Mouse (Mus musculus) v-Abl transformed pro-B cells (cell line): ENCODE results near the gene Mtss1l.
"Not testable (repeated sequence)": the region's sequence is repeated elsewhere in the genome, so short reads cannot be mapped to it uniquely, and the experiment has no call there.

Experiments
- in situ Hi-C, 2 experiments: fragments of 400-800 bp; cut with MboI; formaldehyde crosslinking; loops; one replicate each; pipeline ENCODE4 v1.15.1; 2025; ENCODE audit not compliant: unreplicated experiment in 2 of 2

The Mtss1l gene

DNA sequence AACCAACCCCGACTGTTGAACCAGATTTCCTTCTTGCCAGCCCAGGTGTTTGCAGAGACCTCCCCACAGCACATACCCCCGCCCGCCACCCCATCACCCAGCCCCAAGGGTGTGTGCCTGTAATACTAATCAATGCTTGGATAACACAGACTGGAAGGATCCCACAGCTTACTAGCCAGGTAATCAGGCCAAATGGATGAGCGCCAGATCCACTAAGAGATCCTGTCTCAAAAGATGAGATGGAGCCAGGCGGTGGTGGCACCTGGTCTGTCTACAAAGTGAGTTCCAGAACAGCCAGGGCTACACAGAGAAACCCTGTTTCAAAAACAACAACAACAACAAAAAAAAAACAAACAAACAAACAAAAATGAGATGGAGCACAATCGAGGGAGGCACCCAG is 46.0 kb downstream of the Mtss1l start:
- in situ Hi-C loops, result loop anchor here in 1 of 2 experiments (25.0 kb wide), 1 partner anchor 895 kb away; no protein-coding TSS in a partner anchor

DNA sequence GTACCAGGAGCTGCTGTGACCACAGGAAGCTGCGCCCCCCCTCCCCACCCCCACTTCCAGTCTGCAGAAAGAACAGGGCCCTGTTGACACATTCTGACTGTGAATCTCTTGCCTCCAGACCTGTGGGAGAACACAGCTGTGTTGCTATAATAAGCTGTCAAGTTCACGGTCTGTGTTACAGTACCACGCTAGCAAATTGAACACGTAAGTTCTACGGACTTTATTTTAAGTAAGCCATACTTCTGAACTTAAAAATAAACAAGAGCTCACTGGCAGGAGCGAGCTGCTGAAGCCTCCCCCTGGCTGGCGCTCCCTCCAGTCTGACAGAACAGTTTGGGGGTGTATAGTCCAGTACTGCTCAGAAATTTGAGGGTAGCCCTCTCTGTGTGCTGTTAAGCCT is 51.2 kb downstream of the Mtss1l start:
- in situ Hi-C loops, result loop anchor here in 1 of 2 experiments (25.0 kb wide), 1 partner anchor 890 kb away; no protein-coding TSS in a partner anchor

DNA sequence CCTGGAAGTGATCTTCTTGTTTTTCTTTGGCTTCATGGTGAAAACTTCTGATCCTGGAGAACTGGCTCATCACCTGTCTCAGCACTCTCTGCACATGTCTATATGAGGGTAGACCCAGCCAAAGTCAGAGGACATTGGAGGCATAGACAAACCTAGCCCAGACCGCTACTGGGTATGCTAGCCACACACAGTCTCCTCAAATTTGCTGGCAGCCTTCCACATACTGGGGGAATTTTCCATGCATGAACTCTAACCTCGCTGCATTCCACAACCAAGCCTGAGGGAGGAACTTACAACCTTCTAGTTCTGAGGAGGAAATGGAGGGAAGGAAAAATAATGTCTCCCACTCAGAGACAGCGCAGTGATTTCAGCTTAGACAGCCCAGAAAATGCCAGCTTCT is 52.8 kb downstream of the Mtss1l start:
- in situ Hi-C loops, result loop anchor here in 1 of 2 experiments (25.0 kb wide), 1 partner anchor 888 kb away; no protein-coding TSS in a partner anchor

DNA sequence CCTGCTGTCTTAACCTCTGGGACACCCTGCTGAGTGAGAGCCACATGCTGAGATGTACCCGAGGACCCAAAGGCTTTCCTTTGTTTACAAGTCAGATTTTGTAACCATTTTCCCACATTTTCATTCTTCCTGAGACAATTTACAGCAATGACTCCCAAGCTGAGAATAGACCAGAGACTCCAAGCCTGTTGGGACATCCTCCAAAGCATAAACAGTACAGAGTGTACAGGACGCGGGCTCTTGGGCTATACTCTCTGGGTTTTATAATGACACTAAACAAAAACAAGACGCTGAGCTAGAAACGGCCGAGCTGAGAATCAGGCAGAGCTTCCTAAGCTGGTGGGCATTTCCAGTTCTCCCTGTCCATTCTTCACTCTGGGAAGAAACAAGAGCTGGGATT is 53.4 kb downstream of the Mtss1l start:
- in situ Hi-C loops, result loop anchor here in 1 of 2 experiments (25.0 kb wide), 1 partner anchor 888 kb away; no protein-coding TSS in a partner anchor

DNA sequence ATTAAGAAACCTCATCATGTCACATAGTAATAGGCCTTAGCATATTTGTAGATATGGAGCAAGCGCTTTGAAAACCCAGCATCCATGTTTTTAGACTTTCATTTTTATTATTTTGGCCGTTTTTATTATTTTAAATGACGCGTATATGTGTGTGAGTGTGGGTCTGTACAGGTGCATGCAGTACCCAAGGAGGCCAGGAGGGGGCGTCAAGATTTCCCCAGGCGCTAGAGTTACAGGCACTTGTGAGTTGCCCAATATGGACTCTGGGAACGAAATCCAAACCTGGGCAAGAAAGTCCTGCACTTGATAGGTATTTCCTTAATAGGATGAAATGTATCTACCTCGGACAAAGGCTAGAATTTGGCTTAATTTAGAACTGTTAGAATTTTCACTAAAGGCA is 54.0 kb downstream of the Mtss1l start:
- in situ Hi-C loops, result no loop called here

DNA sequence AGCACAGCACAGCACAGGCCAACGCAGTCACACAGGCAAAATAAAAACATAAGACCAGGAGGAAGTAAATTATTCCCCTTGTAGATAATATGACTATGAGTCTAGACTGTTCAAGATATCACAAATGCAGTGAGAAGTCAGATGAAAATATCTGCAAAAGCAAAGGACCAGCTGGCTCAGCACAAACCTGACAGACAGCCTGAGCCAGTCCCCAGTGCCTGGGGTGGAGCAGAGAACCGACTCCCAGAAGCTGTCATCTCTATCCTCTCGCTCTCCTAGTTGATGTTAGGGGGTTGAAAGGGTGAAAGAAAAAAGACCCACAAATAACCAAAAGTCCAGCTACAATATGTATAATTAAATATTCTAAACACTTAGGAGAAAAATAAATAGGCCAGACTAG is 54.4 kb downstream of the Mtss1l start:
- in situ Hi-C loops, result no loop called here

DNA sequence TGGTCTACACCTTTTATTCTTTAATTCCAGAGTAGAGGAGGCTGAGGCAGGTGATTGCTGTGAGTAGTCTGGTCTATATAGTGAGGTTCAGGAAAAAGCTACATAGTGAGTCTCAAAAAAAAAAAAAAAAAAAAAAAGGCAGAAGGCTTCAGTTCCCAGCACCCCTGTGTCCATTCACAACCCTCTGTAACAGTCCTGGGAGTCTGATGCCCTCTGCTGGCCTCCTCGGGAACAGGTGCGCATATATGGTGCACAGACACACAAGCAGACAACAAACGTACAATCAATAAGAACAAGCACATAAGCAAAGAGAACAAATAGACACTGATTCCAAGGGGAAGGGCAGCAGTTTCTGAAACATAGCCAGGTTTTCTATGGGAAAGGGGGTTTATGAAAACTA is 55.1 kb downstream of the Mtss1l start:
- in situ Hi-C loops, result no loop called here

DNA sequence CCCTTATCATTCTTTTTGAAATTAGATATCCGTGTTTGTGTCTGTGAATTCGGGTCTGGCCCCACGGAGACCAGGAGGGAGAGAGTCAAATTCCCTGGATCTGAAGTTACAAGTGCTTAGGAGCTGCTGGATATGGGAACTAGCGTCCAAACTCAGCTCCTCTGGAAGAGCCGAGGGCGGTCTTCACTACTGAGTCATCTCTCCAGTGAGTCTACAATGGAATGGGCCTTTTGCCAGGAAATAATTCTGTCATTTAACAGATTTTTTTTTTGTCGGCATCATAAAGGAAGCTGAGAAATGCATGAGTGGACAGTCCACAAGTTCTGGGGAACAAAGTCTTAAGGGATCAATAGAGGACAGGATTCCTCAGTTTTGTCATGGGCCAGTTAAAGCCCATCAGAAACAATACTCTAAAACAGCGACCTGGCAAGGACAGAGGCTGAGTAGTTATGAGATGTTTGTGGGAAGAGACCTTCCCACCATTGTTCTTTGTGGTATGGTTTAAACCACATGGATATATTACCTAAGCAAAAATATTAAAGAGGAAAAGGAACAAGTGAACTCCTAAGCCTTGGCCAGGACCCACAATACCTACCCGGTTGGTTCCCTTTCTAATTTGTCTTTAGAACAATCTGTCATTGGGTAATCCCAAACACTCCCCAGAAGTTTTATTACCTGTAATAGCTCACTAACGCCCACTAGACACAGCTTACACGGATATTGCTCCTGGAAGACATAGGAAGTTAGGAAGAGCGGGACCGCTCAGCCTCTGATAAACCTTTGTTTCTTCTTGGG is 58.8 kb downstream of the Mtss1l start:
- in situ Hi-C loops, result no loop called here

DNA sequence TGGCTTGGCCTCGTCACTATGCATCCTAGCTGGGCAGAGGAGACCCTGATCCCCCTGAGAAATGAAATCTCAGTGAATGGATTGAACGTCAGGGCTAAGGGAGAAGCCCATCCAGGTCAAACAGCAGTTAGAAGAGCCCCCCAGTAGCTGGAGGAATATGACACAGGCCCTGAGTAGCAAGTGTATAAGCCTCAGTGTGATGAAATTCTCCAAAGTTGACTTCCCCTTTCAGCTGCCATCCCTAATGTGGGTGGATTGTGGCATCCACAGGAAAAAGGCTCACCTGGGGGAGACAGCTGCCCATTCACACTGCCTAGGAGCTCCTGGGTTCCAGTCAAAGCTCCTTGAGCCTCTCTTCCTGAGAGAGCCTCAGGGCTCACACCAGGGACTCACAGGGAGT is 64.1 kb downstream of the Mtss1l start:
- in situ Hi-C loops, result no loop called here

DNA sequence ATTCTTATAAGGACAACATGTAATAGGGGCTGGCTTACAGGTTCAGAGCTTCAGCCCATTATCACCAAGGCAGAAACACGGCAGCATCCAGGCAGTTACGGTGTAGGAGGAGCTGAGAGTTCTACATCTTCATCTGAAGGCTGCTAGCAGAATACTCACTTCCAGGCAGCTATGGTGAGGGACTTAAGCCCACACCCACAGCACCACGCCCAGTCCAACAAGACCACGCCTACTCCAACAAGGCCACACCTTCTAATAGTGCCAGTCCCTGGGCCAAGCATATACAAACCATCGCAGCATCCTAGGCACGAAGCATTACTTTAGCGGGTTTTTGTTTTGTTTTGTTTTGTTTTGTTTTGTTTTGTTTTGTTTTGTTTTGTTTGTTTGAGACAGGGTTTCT is 65.2 kb downstream of the Mtss1l start:
- in situ Hi-C loops, result not testable (repeated sequence)

DNA sequence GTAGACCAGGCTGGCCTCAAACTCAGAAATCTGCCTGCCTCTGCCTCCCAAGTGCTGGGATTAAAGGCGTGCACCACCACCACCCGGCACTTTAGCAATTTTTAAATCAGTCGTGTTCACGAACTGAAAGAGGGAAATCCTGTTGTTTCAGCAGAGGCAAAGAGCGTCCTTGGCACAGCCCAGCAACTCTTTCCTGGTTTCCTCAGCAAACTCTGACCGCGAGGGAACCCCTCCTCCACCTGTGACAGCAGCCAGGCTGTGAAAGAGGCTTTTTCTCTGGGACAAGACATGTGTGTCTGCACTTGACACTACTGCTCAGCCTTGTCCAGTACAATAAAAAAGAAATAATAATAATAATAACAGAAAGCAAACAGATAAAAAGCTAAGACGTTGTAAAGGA is 65.7 kb downstream of the Mtss1l start:
- in situ Hi-C loops, result no loop called here

DNA sequence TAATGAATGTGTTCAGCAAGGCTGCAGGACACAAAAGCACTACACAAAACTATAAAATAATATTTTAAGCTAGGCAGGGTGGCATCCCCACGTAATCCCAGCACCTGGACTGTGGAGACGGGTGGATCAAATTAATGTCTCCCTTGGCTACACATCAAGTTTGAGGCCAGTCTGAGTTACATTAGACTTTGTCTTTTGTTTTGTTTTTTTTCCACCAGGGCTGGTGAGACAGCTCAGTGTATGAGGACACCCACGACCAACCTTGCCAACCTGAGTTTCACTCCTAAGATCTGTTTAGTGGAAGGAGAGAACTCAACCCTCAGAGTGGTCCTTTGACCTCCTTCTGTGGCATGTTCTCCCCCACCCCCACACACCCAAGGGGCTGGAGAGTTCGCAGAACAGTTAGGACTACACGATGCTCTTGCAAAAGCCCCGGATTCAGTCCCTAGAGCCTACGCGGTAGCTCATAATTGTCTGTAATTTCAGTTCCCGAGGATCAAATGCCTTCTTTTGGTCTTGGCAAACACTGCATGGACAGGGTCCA is 66.2 kb downstream of the Mtss1l start:
- in situ Hi-C loops, result no loop called here

DNA sequence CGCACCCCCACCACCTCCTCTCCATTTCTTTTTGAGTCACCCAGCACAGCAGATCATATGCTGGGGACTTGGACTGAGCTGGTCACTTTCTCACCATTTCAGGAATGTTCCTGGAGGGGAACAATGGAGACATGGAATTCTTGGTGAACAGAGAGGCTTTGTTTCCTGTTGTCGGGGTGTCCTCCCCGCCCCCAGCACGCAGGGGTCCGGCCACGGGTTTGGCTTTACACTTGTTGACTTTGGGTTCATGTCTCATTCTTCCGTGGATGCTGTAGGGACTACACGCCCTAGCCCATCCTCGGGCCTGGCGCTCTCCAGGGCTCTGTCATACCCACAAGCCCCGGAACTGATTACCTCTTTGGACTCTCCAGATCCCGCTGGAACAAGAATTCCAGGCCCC is 67.7 kb downstream of the Mtss1l start:
- in situ Hi-C loops, result no loop called here

DNA sequence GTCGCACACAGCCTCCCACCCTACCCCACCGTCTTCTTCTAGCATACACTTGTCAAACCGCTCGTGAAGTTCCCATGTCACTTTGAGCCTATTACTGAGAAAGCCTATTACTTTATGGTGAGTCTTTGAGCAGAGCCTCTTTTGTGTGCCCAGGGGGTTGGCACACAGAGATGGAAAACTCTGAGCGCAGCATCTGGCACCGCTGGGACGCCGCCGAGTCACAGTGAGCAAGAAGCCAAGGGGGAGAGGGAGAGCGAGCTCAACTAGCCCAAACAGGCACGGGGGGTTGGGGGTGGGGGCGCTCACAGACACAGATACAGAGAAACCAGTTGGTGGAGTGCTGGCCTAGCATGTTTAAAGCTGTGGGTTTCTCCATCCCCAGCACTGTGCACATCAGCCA is 68.3 kb downstream of the Mtss1l start:
- in situ Hi-C loops, result no loop called here

DNA sequence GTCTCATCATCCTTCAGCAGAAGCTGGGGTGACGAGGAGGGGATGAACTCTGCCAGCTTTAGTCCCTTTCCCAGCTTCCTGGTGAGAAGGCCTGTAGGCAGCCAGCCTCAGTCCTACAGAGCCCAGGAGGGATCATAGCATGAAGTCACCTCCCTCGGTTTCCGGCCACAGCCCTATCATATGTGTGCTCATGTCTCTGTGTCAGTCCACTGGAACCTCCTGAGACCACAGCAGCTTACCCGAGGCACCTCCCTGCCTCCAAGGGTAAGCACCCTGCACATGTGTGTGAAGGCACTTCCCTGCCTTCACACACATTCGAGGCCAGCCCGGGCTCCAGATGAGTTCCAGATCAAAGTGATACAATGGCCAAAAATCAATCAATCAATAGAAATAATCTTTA is 69.0 kb downstream of the Mtss1l start:
- in situ Hi-C loops, result no loop called here
